Mouse (Mus musculus) heart, adult 2 months (tissue): ENCODE measurements around the gene Ndufs6.

ENCODE experiments used
- CTCF ChIP-seq: fragments of 200-600 bp; IDR thresholded peaks from 2 replicates; pipeline ENCODE4 v1.8.1; 2022; ENCODE audit warnings: antibody characterized with exemption, mild to moderate bottlenecking, moderate library complexity
- POLR2A ChIP-seq: fragments of 200-500 bp; IDR thresholded peaks from 2 replicates; pipeline ENCODE4 v1.6.1; 2011; ENCODE audit warnings: mild to moderate bottlenecking, low read depth, low read length, control low read depth; ENCODE audit not compliant: insufficient read depth

GRCm38 (mm10) chr13:73282407-73282806 lies 45.9 kb downstream of the Ndufs6 start:
- no peak for TF ChIP-seq CTCF
- 0 out of 2 replicates have a peak, but pooled peaks have one; percentile 27 for TF ChIP-seq POLR2A
